Mouse (Mus musculus) adrenal gland, adult 2 months (tissue): ENCODE data around the gene Mrap. TPM values are rescaled to one million over a fixed set of nuclear protein-coding genes. Genes with fewer than 3 reads are reported as not detected.

Source experiments
- DNase-seq: peaks from one replicate; pipeline ENCODE4 v3.0.0; 2021
- long read RNA-seq: library from polyadenylated mRNA; stranded (forward); transcript quantifications from one replicate; pipeline ENCODE4 v2.0.0, GENCODE M21; 2021
- polyA plus RNA-seq: library from polyadenylated mRNA; depleted of rRNA; stranded (reverse); fragments of >200 nt; gene quantifications from 2 replicates; pipeline ENCODE4 v1.2.3, GENCODE M21; 2012; rRNA removed
- total RNA-seq, 2 experiments: library from RNA; stranded (reverse); gene quantifications; 2 replicates each; pipeline ENCODE4 v1.2.3; 2021

The Mrap gene
- total RNA-seq (1,000 to 10,000 TPM in 1 of 2 experiments, 100 to 1,000 TPM in 1; 258 to 1,165 TPM), polyA plus RNA-seq (893 and 899 TPM in 2 replicates)
- long read RNA-seq, transcript Mrap-204 (3 exons, 661 nt), result minor isoform, 8 of 187 reads
- long read RNA-seq, transcript Mrap-201 (3 exons, 1,001 nt), result major isoform, 161 of 187 reads
- long read RNA-seq, partial matches to known transcripts, result 13 of 187 reads
- long read RNA-seq, other reads (novel, unspliced or antisense), result 4 of 187 reads

GRCm38 (mm10) chr16:90738092-90738956 is at the start of gene Mrap:
Mrap (plus strand) TSS chr16:90738207.
- DNase-seq, result peak; percentile 96

GRCm38 (mm10) chr16:90692704-90693385 is 45.2 kb upstream of the Mrap start:
- peak; percentile 52 for DNase-seq

- DNase-seq, result no peak
Measured at GRCm38 (mm10) chr16:90693625-90694024, 44.4 kb upstream of the Mrap start.

GRCm38 (mm10) chr16:90694719-90695118 is 43.3 kb upstream of the Mrap start:
- DNase-seq, result peak; percentile 39

- DNase-seq, result no peak
Measured at GRCm38 (mm10) chr16:90695121-90695520, 42.9 kb upstream of the Mrap start.

- DNase-seq, result no peak
Measured at GRCm38 (mm10) chr16:90696306-90696705, 41.7 kb upstream of the Mrap start.

- DNase-seq, result no peak
Measured at GRCm38 (mm10) chr16:90699390-90699789, 38.6 kb upstream of the Mrap start.

- DNase-seq, result no peak
Measured at GRCm38 (mm10) chr16:90701541-90701940, 36.5 kb upstream of the Mrap start.

GRCm38 (mm10) chr16:90703646-90704045 is 34.4 kb upstream of the Mrap start:
- no peak for DNase-seq

GRCm38 (mm10) chr16:90704161-90704825 is 33.7 kb upstream of the Mrap start:
- DNase-seq, result peak; percentile 17

GRCm38 (mm10) chr16:90706279-90706678 is 31.7 kb upstream of the Mrap start:
- DNase-seq, result no peak

GRCm38 (mm10) chr16:90709711-90710289 is 28.2 kb upstream of the Mrap start:
- DNase-seq, result peak; percentile 86

- no peak for DNase-seq
Measured at GRCm38 (mm10) chr16:90710313-90710712, 27.7 kb upstream of the Mrap start.

- no peak for DNase-seq
Measured at GRCm38 (mm10) chr16:90724051-90724450, 14.0 kb upstream of the Mrap start.

- no peak for DNase-seq
Measured at GRCm38 (mm10) chr16:90726600-90727227, 11.3 kb upstream of the Mrap start.

- peak; percentile 97 for DNase-seq
Measured at GRCm38 (mm10) chr16:90727233-90728115, 10.5 kb upstream of the Mrap start, which contains the start of gene Mis18a. Mis18a (minus strand) TSS chr16:90727404.

GRCm38 (mm10) chr16:90735611-90736010 is 2.4 kb upstream of the Mrap start:
- peak; percentile 90 for DNase-seq

- peak; percentile 91 for DNase-seq
Measured at GRCm38 (mm10) chr16:90736672-90737270, 1.2 kb upstream of the Mrap start.

GRCm38 (mm10) chr16:90747143-90747542 is 9.1 kb downstream of the Mrap start:
- no peak for DNase-seq

- no peak for DNase-seq
Measured at GRCm38 (mm10) chr16:90748169-90748568, 10.2 kb downstream of the Mrap start.
